Mouse (Mus musculus) C2C12 (cell line): ENCODE data around the gene Stac. TPM values are rescaled to one million over a fixed set of nuclear protein-coding genes. Genes with fewer than 3 reads are reported as not detected.

Source experiments
- H3K27me3 ChIP-seq: one replicate; pipeline ENCODE4 v1.6.1; 2011; ENCODE audit not compliant: control insufficient read depth, insufficient read depth, insufficient read length
- H3K36me3 ChIP-seq: one replicate; pipeline ENCODE4 v1.6.1; 2011; ENCODE audit not compliant: control insufficient read depth, insufficient read depth
- H3K4me3 ChIP-seq: one replicate; pipeline ENCODE4 v1.5.1; 2011; ENCODE audit warnings: mild to moderate bottlenecking, control low read depth; ENCODE audit not compliant: poor library complexity, insufficient read depth, severe bottlenecking
- H3K79me2 ChIP-seq: one replicate; pipeline ENCODE4 v1.6.1; 2011; ENCODE audit not compliant: control insufficient read depth, insufficient read depth
- H3K79me3 ChIP-seq: one replicate; pipeline ENCODE4 v1.6.1; 2011; ENCODE audit warnings: low read depth, control low read depth
- H3ac ChIP-seq: one replicate; pipeline ENCODE3; 2011; ENCODE audit warnings: low read depth; ENCODE audit not compliant: control insufficient read depth, insufficient read length
- CEBPB ChIP-seq: IDR thresholded peaks from one replicate; pipeline ENCODE4 v1.6.1; 2011; ENCODE audit warnings: low read depth, mild to moderate bottlenecking, control low read depth, moderate library complexity
- CTCF ChIP-seq: IDR thresholded peaks from one replicate; pipeline ENCODE4 v1.5.1; 2011; ENCODE audit not compliant: control insufficient read depth, insufficient read depth, insufficient read length
- FOSL1 ChIP-seq: IDR thresholded peaks from one replicate; pipeline ENCODE4 v1.8.0; 2011; ENCODE audit warnings: mild to moderate bottlenecking, low read length; ENCODE audit not compliant: poor library complexity, insufficient read depth, severe bottlenecking
- MAX ChIP-seq: IDR thresholded peaks from one replicate; pipeline ENCODE4 v1.6.1; 2011; ENCODE audit warnings: mild to moderate bottlenecking, control low read depth
- MYOD1 ChIP-seq: IDR thresholded peaks from one replicate; pipeline ENCODE4 v1.6.1; 2011; ENCODE audit warnings: low read depth; ENCODE audit not compliant: control insufficient read depth, insufficient read length
- MYOG ChIP-seq: IDR thresholded peaks from one replicate; pipeline ENCODE4 v1.6.1; 2011; ENCODE audit not compliant: control insufficient read depth, insufficient read length; ENCODE audit errors: extremely low read depth
- USF1 ChIP-seq: IDR thresholded peaks from one replicate; pipeline ENCODE4 v1.6.1; 2011; ENCODE audit warnings: low read depth, mild to moderate bottlenecking, control low read depth, moderate library complexity
- polyA plus RNA-seq: library from polyadenylated mRNA; unstranded; fragments of >200 nt; fragmentation: generic; extraction: Trizol; gene quantifications from one replicate; pipeline ENCODE4 v1.2.1, GENCODE M21; 2012; ENCODE audit warnings: missing spikeins

Gene Stac
- polyA plus RNA-seq, 1 experiment = 0.25 TPM

- no peak overlapping the region for H3K4me3 ChIP-seq
- H3K79me2 ChIP-seq = no peaks in the 10 kb centered on the region
- no peaks in the 10 kb centered on the region for H3K79me3 ChIP-seq
- H3K27me3 ChIP-seq = no peaks in the 10 kb centered on the region
- TF ChIP-seq USF1 = no peak
- no peak for TF ChIP-seq MAX
- no peak for TF ChIP-seq MYOD1
- no peak for TF ChIP-seq FOSL1
- no peak for TF ChIP-seq CTCF
- no peak overlapping the region for H3ac ChIP-seq
- no peaks in the 10 kb centered on the region for H3K36me3 ChIP-seq
Observed at GRCm38 (mm10) chr9:111684170-111684569, 6.0 kb downstream of the Stac start.

GRCm38 (mm10) chr9:111679516-111679915 lies 10.6 kb downstream of the Stac start:
- TF ChIP-seq CTCF = no peak
- no peak for TF ChIP-seq FOSL1
- no peak for TF ChIP-seq CEBPB
- no peak for TF ChIP-seq USF1
- no peak for TF ChIP-seq MYOG
- no peak for TF ChIP-seq MAX
- no peak for TF ChIP-seq MYOD1

GRCm38 (mm10) chr9:111669816-111670215 lies 20.3 kb downstream of the Stac start:
- TF ChIP-seq USF1 = no peak
- TF ChIP-seq MYOD1 = no peak
- no peak for TF ChIP-seq CTCF
- TF ChIP-seq CEBPB = no peak
- no peak for TF ChIP-seq MYOG
- TF ChIP-seq FOSL1 = no peak
- TF ChIP-seq MAX = no peak
- Histone ChIP-seq H3K79me2 (no peaks in the 10 kb centered on the region), H3K79me3 (no peaks in the 10 kb centered on the region), H3ac (no peak overlapping the region), H3K36me3 (no peaks in the 10 kb centered on the region), H3K27me3 (no peaks in the 10 kb centered on the region), H3K4me3 (no peak overlapping the region)

More at GRCm38 (mm10) chr9:111679516-111679915, 10.6 kb downstream of the Stac start:
- Histone ChIP-seq H3K27me3 (no peaks in the 10 kb centered on the region), H3K36me3 (no peaks in the 10 kb centered on the region), H3K79me3 (no peaks in the 10 kb centered on the region), H3K4me3 (no peak overlapping the region), H3ac (no peak overlapping the region), H3K79me2 (no peaks in the 10 kb centered on the region)

- H3K4me3 ChIP-seq = no peak overlapping the region
- no peaks in the 10 kb centered on the region for H3K79me3 ChIP-seq
- H3K79me2 ChIP-seq = no peaks in the 10 kb centered on the region
- H3ac ChIP-seq = no peak overlapping the region
- no peaks in the 10 kb centered on the region for H3K36me3 ChIP-seq
- TF ChIP-seq MYOD1 = no peak
- H3K27me3 ChIP-seq = no peaks in the 10 kb centered on the region
Observed at GRCm38 (mm10) chr9:111655066-111655465, 35.1 kb downstream of the Stac start.

- Histone ChIP-seq H3K4me3 (no peak overlapping the region), H3ac (no peak overlapping the region), H3K79me3 (no peaks in the 10 kb centered on the region), H3K36me3 (no peaks in the 10 kb centered on the region), H3K27me3 (no peaks in the 10 kb centered on the region), H3K79me2 (no peaks in the 10 kb centered on the region)
- TF ChIP-seq USF1 = no peak
- no peak for TF ChIP-seq CTCF
- no peak for TF ChIP-seq CEBPB
- TF ChIP-seq MYOD1 = no peak
- TF ChIP-seq FOSL1 = no peak
- TF ChIP-seq MYOG = no peak
- TF ChIP-seq MAX = no peak
Observed at GRCm38 (mm10) chr9:111644228-111644627, 45.9 kb downstream of the Stac start.

GRCm38 (mm10) chr9:111643369-111643768 lies 46.8 kb downstream of the Stac start:
- no peaks in the 10 kb centered on the region for H3K36me3 ChIP-seq

More at GRCm38 (mm10) chr9:111643369-111643768, 46.8 kb downstream of the Stac start:
- no peaks in the 10 kb centered on the region for H3K27me3 ChIP-seq
- no peaks in the 10 kb centered on the region for H3K79me2 ChIP-seq
- no peak for TF ChIP-seq CEBPB
- no peak for TF ChIP-seq USF1
- no peak for TF ChIP-seq MAX
- no peak for TF ChIP-seq MYOG
- TF ChIP-seq FOSL1 = no peak
- TF ChIP-seq MYOD1 = no peak
- no peak for TF ChIP-seq CTCF
- H3ac ChIP-seq = no peak overlapping the region
- no peaks in the 10 kb centered on the region for H3K79me3 ChIP-seq
- no peak overlapping the region for H3K4me3 ChIP-seq
